Mouse (Mus musculus) embryonic facial prominence, embryonic 15.5 days (tissue): ENCODE measurements around the gene Carmil1. TPM values are rescaled to one million over a fixed set of nuclear protein-coding genes. Genes with fewer than 3 reads are reported as not detected.

Experiments
- ATAC-seq: fragments of 200-750 bp; cut with Nextera tagmentation; 2 replicates; pipeline ENCODE4 v1.8.0; 2017; ENCODE audit warnings: low read depth, moderate TSS enrichment; ENCODE audit not compliant: insufficient number of reproducible peaks, low FRiP score, low TSS enrichment
- H3K27ac ChIP-seq: fragments of 300-500 bp; sonication (generic); replicated peaks from 2 replicates; pipeline ENCODE4 v1.5.1; 2015; ENCODE audit warnings: mild to moderate bottlenecking, inconsistent platforms
- H3K27me3 ChIP-seq: fragments of 300-500 bp; sonication (generic); 2 replicates; pipeline ENCODE4 v1.6.1; 2015; ENCODE audit warnings: inconsistent platforms
- H3K36me3 ChIP-seq: fragments of 300-500 bp; sonication (generic); 2 replicates; pipeline ENCODE4 v1.6.1; 2015; ENCODE audit warnings: mild to moderate bottlenecking, inconsistent platforms
- H3K4me1 ChIP-seq: fragments of 300-500 bp; sonication (generic); 2 replicates; pipeline ENCODE4 v1.6.1; 2015; ENCODE audit warnings: inconsistent platforms
- H3K4me2 ChIP-seq: fragments of 300-500 bp; sonication (generic); replicated peaks from 2 replicates; pipeline ENCODE4 v1.6.1; 2015; ENCODE audit warnings: mild to moderate bottlenecking, inconsistent platforms
- H3K4me3 ChIP-seq: fragments of 300-500 bp; sonication (generic); replicated peaks from 2 replicates; pipeline ENCODE4 v1.5.1; 2015; ENCODE audit warnings: mild to moderate bottlenecking, inconsistent platforms
- H3K9ac ChIP-seq: fragments of 300-500 bp; sonication (generic); 2 replicates; pipeline ENCODE4 v1.6.1; 2015; ENCODE audit warnings: inconsistent platforms
- H3K9me3 ChIP-seq: fragments of 300-500 bp; sonication (generic); replicated peaks from 2 replicates; pipeline ENCODE4 v1.6.1; 2016; ENCODE audit warnings: inconsistent platforms
- WGBS: fragments of 180-500 bp; shearing (Covaris S2); methylation state at CpG from one replicate; pipeline ENCODE4 v1.1.7; 2015; 5-methylcytosine and 5-hydroxymethylcytosine counted together
- polyA plus RNA-seq: library from polyadenylated mRNA; unstranded; fragments of >200 nt; fragmentation: Nextera tagmentation; extraction: Ambion mirVana; gene quantifications from 2 replicates; pipeline ENCODE4 v1.2.1, GENCODE M21; 2015

Carmil1 gene
- polyA plus RNA-seq, 1 experiment from 2014 or later: 39.9 TPM

DNA sequence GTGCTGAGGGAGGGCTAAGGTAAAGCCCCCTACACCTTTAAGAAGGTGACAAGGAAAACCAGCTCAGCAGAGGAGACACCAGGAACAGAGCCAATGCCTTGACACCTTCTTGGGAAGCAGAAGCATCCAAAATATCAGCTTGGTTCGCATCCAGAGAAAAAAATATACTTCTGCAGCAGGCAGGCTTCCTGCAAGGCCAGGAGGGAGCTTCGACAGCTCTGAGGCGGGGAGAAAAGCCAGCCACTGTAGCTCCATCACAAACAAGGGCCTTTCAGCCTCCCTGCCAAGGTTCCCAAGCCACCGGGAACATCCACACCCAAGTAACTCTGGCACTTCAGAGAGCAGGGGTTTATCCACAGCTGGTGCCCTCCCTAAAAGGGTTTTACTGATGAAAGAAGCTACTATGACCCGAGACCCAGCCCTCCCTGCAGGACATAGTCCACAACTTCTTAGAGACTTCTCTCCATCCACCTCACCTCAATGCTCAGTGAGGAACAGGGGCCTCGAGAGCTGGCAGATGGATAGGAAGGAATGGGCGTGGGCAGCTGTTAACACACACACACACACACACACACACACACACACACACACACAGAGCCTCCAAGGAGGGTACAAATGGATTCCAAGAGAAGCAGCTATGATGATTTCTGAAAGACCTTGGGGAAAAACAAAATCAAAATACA is 80.6 kb downstream of the Carmil1 start:
- Histone ChIP-seq H3K27ac (peak overlapping the region; percentile 14; the same call in 1 of the 2 replicates), H3K36me3 (no peaks in the 10 kb centered on the region), H3K9ac (no peak overlapping the region), H3K9me3 (no peaks in the 10 kb centered on the region), H3K4me2 (no peak overlapping the region), H3K4me3 (no peak overlapping the region), H3K27me3 (no peaks in the 10 kb centered on the region), H3K4me1 (peaks cover 27% of the 10 kb centered on the region)
- 48% methylated on average over 7 of the region's 7 CpGs for WGBS
- ATAC-seq: no peak

DNA sequence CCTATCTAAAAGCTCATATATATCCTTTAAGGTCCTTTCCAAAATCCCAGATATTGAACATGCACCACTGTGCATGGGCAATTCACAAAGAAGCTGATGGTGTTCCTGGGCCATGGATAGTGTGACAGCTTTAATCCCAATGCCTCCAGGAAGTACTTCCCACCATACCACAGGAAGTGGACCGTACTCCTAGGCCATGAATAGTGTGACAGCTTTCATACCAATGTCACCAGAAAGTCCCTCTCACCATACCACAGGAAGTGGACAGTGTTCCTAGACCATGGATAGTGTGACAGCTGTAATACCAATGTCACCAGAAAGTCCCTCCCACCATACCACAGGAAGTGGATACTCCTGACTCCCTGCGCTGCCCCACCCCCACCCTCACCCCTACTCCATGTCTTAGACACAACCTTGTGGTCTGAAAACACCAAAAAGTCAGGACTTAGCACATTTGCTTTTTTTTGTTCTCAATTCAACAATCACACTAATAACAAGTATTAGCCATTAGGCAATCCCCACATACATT is 82.1 kb downstream of the Carmil1 start:
- no peak overlapping the region for H3K27ac ChIP-seq
- no peak overlapping the region for H3K4me2 ChIP-seq
- ATAC-seq: no peak; the same call in 1 of the 2 replicates
- no peaks in the 10 kb centered on the region for H3K27me3 ChIP-seq
- H3K9ac ChIP-seq: no peak overlapping the region
- no peak overlapping the region for H3K4me3 ChIP-seq
- no peaks in the 10 kb centered on the region for H3K36me3 ChIP-seq
- 92% methylated on average over 2 of the region's 2 CpGs for WGBS
- no peaks in the 10 kb centered on the region for H3K9me3 ChIP-seq
- H3K4me1 ChIP-seq: peaks cover 29% of the 10 kb centered on the region

DNA sequence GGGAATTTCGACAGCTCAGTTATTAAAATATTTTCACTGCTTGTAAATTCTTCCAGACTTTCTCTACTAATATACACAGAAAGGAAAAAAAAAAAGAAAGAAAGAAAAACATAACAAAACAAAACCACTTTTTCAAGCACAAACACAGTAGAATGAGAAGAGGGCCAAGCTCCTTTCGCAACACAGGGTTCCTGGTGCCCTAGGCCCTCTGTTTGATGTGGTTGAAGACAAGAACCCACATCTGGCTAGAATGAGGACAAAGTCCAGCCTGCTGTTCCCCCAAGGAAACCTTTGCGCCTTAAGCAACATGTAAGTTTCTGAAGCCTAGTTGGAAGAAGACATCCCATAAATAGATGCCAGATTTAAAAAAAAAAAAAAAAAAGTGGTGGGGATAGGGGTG is 85.2 kb downstream of the Carmil1 start:
- WGBS: 54% methylated on average over 3 of the region's 3 CpGs
- H3K4me3 ChIP-seq: no peak overlapping the region
- no peaks in the 10 kb centered on the region for H3K27me3 ChIP-seq
- H3K4me1 ChIP-seq: peaks cover 25% of the 10 kb centered on the region
- H3K9ac ChIP-seq: no peak overlapping the region
- no peak overlapping the region for H3K27ac ChIP-seq
- H3K36me3 ChIP-seq: no peaks in the 10 kb centered on the region
- ATAC-seq: no peak
- H3K4me2 ChIP-seq: no peak overlapping the region
- H3K9me3 ChIP-seq: no peaks in the 10 kb centered on the region

DNA sequence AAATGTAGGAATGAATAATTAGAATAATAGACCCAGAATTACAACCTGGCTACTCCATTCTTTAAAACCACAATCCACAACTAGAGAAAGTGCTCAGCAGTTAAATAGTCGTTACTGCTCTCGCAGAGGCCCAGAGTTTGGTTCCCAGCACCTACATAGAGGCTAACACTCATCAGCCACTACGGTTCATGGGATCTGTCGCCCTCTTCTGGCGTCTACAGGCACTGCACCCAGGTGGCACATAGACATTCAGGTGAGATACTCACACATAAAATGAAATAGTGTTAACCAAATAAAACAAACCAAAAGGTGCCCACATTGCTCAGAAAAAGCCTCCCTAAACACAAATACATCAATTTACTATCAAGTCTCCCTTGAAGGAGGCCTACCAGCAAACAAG is 86.6 kb downstream of the Carmil1 start:
- Histone ChIP-seq H3K27me3 (no peaks in the 10 kb centered on the region), H3K4me1 (peaks cover 16% of the 10 kb centered on the region; the same call in 1 of the 2 replicates), H3K4me3 (no peak overlapping the region), H3K36me3 (no peaks in the 10 kb centered on the region), H3K9ac (no peak overlapping the region), H3K27ac (no peak overlapping the region), H3K4me2 (no peak overlapping the region), H3K9me3 (no peaks in the 10 kb centered on the region)
- WGBS: 88% methylated on average over 5 of the region's 5 CpGs
- no peak for ATAC-seq

DNA sequence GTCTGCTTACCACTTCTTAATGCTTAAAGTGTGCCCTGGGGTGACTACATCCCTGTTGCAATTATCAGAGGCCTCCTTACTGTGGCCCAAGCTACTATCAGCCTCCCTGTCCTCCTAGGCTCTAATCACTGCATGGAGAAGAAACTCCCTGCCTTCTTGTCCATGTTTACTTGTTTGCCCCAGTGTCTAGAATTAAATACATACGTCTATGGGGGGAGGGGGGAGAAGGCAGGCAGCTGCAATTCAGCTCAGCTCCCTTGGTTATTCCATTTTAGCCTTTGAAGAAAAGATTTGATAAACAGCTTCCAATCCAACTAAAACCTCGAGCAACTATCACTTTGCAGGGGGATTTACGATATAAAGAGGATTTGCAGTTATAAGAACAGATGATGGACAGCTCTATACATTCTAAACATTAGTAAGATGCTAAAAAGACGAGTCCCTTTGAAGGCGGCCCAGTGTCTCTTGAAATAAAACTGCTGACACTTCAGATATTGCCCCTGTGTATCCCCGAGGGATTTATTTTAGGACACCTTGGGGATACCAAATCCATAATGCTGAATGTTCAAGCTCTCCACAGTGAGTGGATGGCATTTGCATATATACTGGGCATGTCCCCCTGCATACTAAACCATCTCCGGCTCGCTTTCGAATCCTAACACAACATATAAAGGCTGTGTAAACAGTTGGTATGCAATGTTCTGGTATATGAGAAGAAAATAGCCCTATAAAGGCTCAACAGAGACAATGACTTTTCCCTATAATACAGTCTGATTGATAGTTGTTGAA is 89.5 kb downstream of the Carmil1 start:
- H3K4me2 ChIP-seq: no peak overlapping the region
- H3K4me1 ChIP-seq: peaks cover 13% of the 10 kb centered on the region; the same call in 1 of the 2 replicates
- no peak overlapping the region for H3K27ac ChIP-seq
- H3K36me3 ChIP-seq: no peaks in the 10 kb centered on the region
- ATAC-seq: no peak
- H3K4me3 ChIP-seq: no peak overlapping the region
- no peaks in the 10 kb centered on the region for H3K9me3 ChIP-seq
- WGBS: 54% methylated on average over 9 of the region's 9 CpGs
- no peak overlapping the region for H3K9ac ChIP-seq
- H3K27me3 ChIP-seq: no peaks in the 10 kb centered on the region

DNA sequence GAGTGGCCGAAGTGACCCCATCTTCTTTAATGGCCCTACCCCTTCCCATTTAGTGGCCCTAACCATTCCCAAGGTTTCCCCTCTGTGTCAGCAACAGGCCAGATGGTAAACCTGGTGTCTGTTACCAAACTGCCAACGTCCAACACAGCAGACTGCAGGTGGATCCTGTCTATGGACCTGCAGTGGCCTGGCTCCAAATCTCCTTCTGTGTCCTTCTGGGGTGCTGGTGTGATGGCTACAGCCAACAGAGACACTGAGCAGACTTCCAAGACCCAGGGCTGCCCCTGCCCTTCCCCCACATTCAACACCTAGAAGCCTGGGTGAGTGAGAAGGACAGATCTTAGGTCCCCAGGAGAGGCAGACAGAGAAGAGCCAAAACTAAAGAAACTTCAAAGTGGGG is 93.6 kb downstream of the Carmil1 start:
- peaks cover 8% of the 10 kb centered on the region; the same call in 1 of the 2 replicates for H3K4me1 ChIP-seq
- no peak overlapping the region for H3K27ac ChIP-seq
- WGBS: 76% methylated on average over 2 of the region's 2 CpGs
- no peak overlapping the region for H3K9ac ChIP-seq
- H3K9me3 ChIP-seq: no peaks in the 10 kb centered on the region
- no peak for ATAC-seq
- H3K4me3 ChIP-seq: no peak overlapping the region
- no peaks in the 10 kb centered on the region for H3K36me3 ChIP-seq
- H3K4me2 ChIP-seq: no peak overlapping the region
- no peaks in the 10 kb centered on the region for H3K27me3 ChIP-seq

DNA sequence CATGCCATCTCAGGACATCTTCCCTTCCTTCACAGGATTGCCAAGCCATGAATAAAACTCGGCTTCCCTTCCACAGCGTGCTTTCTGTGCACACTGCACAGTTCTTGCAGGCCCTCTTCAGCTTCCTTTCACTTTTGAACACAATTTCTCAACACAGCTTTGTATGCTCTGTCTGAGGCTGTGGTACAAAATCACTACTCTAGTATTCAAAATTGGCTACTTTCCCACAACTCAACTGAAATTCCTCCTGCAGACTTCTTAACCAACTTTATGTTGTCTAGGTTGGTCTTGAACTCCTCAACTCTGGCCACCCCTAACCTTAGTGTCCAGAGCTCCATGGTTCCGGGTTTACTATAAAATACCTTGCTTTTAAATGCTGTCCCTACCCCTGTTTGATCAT is 95.0 kb downstream of the Carmil1 start:
- ATAC-seq: no peak
- WGBS: 86% methylated on average over 3 of the region's 3 CpGs

DNA sequence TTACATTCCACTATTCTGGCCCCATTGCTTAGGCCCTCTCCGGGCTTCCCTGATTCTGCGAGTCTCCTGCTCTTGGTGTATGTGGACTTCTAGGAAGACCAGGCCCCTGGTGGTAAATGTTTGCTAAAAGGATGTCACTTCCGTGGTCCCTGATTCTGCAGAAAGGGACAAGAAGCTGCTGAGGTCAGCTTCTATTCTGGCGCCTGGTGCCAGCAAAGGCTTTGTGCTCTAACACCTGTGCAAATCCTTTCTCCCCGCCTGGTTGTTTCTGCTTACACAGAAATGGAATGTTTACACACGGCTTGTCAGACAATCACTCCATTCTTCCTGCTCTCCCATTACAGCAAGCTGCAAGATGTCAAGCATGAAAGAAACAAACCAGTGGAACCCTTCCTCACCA is 97.7 kb downstream of the Carmil1 start:
- Histone ChIP-seq H3K36me3 (no peaks in the 10 kb centered on the region), H3K27me3 (no peaks in the 10 kb centered on the region), H3K9me3 (no peaks in the 10 kb centered on the region), H3K27ac (no peak overlapping the region), H3K9ac (no peak overlapping the region), H3K4me2 (no peak overlapping the region), H3K4me1 (peaks cover 5% of the 10 kb centered on the region; the same call in 1 of the 2 replicates), H3K4me3 (no peak overlapping the region)
- no peak for ATAC-seq
- 47% methylated on average over 6 of the region's 6 CpGs for WGBS

More for the DNA sequence above, 95.0 kb downstream of the Carmil1 start:
- Histone ChIP-seq H3K9me3 (no peaks in the 10 kb centered on the region), H3K9ac (no peak overlapping the region), H3K27me3 (no peaks in the 10 kb centered on the region), H3K4me2 (no peak overlapping the region), H3K27ac (no peak overlapping the region), H3K4me1 (no peaks in the 10 kb centered on the region), H3K36me3 (no peaks in the 10 kb centered on the region), H3K4me3 (no peak overlapping the region)

DNA sequence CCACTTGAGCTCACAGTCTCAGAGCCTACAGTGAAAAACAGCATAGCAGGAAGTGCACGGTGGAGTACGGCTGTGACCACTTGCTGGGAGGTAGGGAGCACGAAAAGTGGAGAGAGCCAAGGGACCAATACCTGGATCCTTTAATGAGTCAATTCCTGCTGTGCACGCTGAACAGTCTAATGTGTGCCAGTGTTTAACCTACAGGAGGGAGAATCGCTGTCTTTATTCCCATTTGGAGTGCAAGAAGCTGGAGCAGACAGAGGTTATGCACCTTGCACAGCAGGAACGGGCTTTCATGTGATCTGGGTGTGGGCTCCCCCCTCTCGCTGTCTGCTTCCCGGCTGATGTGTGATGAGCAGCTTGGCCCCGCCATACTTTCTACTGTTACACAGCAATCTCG is 101.1 kb downstream of the Carmil1 start:
- H3K36me3 ChIP-seq: no peaks in the 10 kb centered on the region
- H3K4me3 ChIP-seq: no peak overlapping the region
- 86% methylated on average over 10 of the region's 10 CpGs for WGBS
- no peaks in the 10 kb centered on the region for H3K9me3 ChIP-seq
- peaks cover 13% of the 10 kb centered on the region; the same call in 1 of the 2 replicates for H3K4me1 ChIP-seq
- no peak overlapping the region for H3K9ac ChIP-seq
- H3K27me3 ChIP-seq: no peaks in the 10 kb centered on the region
- H3K4me2 ChIP-seq: no peak overlapping the region
- H3K27ac ChIP-seq: no peak overlapping the region
- ATAC-seq: no peak

DNA sequence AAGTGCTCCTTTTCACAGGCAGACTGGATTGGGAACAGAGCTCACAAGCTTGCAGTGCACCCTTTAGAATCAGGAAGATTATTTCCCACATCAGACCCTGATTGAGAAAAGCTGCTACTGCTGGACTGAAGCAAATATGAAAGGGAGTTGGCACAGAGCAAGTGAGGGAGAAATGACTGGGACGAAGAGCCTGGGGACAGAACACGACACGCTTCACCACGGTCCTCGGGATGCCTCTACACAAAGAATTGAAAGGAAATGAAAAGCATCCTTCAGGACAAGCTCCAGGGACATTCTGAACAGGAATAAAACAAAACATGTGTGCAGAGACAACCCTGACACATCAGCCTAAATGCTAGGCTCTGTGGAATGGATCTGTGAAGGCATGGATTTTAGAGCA is 103.0 kb downstream of the Carmil1 start:
- H3K9ac ChIP-seq: no peak overlapping the region
- 13% methylated on average over 5 of the region's 5 CpGs for WGBS
- ATAC-seq: 0 out of 2 replicates have a peak, but pooled peaks have one; percentile 40
- no peaks in the 10 kb centered on the region for H3K9me3 ChIP-seq
- H3K27ac ChIP-seq: peak overlapping the region; percentile 55; the same call in 1 of the 2 replicates
- no peak overlapping the region for H3K4me3 ChIP-seq
- H3K4me1 ChIP-seq: peaks cover 13% of the 10 kb centered on the region; the same call in 1 of the 2 replicates
- no peaks in the 10 kb centered on the region for H3K36me3 ChIP-seq
- H3K4me2 ChIP-seq: no peak overlapping the region
- no peaks in the 10 kb centered on the region for H3K27me3 ChIP-seq

DNA sequence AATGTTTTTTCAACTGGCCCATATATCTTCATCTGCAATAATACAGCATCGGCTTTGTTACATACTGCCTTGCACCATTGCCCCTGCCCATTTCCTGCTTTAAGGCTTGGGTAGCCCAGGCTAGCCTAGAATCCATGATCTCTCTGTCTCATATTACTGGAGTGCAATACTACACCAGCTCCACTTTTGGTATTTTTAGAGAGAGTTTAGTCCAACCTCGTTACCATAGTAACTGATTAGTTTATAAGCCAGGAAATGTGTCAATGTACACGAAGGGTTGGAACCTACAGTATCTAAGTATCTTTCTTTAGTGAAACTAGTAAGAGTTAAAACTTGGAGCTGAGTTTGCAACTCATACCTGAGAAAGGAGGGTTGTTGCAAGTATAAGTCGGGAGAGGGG is 103.8 kb downstream of the Carmil1 start:
- 59% methylated on average over 4 of the region's 4 CpGs for WGBS
- no peak for ATAC-seq
- H3K27me3 ChIP-seq: no peaks in the 10 kb centered on the region
- H3K27ac ChIP-seq: no peak overlapping the region
- no peak overlapping the region for H3K4me2 ChIP-seq
- H3K36me3 ChIP-seq: no peaks in the 10 kb centered on the region
- no peaks in the 10 kb centered on the region for H3K9me3 ChIP-seq
- H3K9ac ChIP-seq: no peak overlapping the region
- peaks cover 13% of the 10 kb centered on the region; the same call in 1 of the 2 replicates for H3K4me1 ChIP-seq
- H3K4me3 ChIP-seq: no peak overlapping the region
